Mouse (Mus musculus): Measurements from ENCODE around the gene Vps33b.

Gene Vps33b

DNA sequence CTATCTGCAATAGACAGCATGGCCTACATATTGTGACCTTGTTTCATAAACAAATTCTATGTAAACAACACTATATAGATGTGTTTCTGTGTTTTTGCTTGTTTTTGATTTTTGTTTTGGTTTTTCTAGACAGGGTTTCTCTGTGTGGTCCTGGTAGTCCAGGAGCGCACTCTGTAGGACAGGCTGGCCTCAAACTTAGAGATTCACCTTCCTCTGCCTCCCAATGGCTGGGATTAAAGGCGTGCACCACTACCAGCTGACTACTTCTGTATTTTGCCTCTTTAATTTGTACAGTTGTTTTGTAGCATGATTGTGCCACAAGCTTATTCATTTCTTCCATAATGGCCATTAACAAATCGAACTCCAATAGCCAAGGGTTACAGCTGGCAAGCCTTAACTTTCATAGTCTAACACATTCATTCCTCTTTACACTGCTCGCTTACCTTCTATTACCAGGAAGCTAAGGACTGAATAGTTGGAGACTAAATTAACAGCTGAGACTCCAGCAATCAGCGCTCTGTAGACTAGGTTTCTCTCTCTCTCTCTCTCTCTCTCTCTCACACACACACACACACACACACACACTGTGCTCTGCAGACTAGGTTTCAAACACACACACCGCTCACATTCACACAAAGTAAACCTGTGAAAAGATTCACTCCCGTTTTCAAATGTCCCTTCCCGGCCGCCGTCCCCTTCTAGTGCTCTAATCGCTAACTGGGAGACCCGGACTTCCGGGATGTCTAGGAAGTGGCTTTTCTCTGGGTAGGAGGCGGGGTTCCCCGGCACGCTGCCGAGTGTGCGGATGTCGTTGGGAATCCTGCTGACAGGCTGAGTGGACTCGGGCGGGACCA lies at the start of gene Vps33b:
Vps33b (plus strand) TSS at position 753 of the 854 bp plus-strand sequence.
- DNase-seq (ENCODE audit: low read depth, low spot score): peak; percentile 94

DNA sequence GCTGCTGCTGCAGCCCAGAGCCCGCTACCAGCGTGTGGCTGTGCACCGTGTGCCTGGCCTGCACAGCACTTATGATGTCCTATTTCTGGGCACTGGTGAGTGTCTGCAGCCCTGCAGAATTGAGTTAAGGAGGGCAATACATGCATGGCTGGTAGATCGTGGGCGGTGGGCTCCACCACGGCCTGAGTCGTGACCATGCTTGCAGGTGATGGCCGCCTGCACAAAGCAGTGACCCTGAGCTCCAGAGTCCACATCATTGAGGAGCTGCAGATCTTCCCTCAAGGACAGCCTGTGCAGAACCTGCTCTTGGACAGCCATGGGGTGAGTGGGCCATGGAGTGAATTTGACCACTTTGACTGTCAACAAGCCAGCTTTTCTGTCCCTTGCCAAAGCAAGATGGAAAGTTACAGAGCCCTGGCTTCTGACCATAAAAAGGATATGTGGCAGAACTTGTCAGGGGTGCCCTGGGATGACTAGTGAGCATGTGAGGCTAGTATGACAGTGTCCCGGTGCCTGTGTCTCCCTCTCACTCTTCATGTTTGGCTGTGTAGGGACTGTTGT lies 49.1 kb upstream of the Vps33b start:
- DNase-seq (ENCODE audit: low read depth, low spot score): no peak

GRCm38 (mm10) chr7:80221179-80221750 lies 48.2 kb upstream of the Vps33b start:
- peak; percentile 79 for DNase-seq (ENCODE audit: low read depth, low spot score)

DNA sequence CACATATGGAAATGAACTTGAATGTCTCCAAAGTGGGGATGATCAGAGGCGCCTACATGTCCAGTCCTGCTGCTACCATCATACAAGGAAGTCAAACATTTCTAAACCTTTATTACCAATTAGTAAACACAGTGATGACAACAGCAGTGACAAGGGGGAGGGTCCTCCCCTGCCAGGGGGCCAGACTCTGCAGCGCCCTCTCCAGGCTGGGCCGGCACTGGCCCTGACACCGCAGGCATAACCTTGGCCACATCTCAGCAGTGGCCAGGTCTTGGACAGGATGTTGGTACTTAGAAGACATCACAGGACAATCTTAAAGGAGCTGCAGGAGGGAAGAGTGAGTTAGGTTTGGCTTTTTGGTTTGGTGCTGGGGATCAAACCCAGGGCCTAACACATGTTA lies 42.4 kb upstream of the Vps33b start:
- DNase-seq (ENCODE audit: low read depth, low spot score): no peak

- DNase-seq (ENCODE audit: low read depth, low spot score): no peak
These were observed 39.3 kb upstream of the Vps33b start for GRCm38 (mm10) chr7:80230196-80230595.

DNA sequence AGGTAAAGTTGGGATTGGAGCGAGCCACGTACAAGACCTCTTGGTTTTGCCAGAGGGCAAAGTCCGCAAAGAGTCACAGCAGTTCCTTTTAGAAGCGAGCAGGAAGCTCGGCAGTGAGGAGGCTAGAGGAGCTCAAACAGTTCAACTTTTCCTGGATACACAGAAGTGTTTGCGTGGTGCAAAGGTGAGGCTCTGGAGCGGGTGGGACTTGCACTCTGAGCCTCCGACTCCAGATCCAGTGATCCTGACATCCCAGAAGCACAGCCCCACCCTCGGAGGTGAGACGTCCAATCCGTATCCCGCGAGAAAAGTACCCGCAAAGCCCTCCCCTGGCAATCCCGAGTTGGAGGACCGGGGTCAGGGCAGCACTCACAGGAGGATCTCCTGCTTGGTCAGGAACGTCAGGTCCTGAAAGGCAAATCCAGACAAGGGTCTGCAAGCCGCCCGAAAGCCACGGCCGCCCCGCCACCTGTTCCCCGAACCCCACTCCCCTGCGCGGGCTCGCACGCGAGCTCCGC lies 37.4 kb upstream of the Vps33b start:
- DNase-seq (ENCODE audit: low read depth, low spot score): peak; percentile 77

DNA sequence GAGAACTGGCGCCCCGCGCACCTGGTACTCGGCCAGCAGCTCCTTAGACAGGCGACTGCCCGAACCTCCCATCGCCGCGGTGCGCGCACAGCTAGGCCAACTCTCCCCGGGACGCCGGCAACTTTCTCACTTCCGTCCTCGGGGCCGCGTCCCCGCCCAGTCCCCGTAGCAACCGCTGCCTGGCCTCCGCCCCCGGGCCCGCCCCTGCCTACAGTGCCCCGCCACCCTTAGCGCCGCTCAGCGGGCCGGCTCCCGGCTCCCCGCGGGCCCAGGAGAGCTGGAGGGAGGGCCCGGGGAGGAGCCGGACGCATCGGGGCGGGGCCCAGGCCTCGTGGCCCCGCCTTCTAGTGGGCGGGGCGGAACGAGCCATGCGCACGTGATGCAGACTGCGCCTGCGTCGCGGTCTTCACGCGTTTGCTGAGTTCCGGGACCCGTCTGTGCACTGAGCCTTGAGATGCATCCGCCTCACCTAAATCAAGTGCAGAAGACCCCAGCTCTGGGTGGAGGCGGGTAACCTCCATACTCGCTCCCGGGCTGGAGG lies 36.9 kb upstream of the Vps33b start, which contains the start of the genes Cib1 and Gdpgp1:
Cib1 (minus strand) TSS at position 325 of the 541 bp plus-strand sequence.
Gdpgp1 (plus strand) TSS at position 377 of the 541 bp plus-strand sequence.
- peak; percentile 98 for DNase-seq (ENCODE audit: low read depth, low spot score)

GRCm38 (mm10) chr7:80233799-80234198 lies 35.6 kb upstream of the Vps33b start:
- DNase-seq (ENCODE audit: low read depth, low spot score): no peak

- peak; percentile 40 for DNase-seq (ENCODE audit: low read depth, low spot score)
These were observed 30.9 kb upstream of the Vps33b start for GRCm38 (mm10) chr7:80238542-80238941.

DNA sequence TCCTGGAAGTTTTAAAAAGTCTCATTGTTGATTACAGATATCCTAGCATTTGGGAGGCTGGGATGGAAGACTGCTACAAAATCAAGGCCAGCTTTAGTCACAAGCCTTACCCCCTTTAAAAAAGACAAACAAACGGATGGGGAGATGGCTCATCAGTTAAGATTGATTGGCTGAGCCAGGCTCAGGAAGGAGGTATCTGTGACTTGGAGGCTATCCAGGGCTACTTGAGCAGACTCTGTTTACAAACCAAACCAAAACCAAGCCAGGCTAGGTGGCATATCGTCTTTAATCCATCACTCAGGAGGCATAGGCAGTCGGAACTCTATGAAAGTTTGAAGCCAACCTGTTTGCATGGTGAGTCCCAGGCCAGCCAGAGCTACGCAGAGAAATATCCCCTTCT lies 27.8 kb upstream of the Vps33b start:
- no peak for DNase-seq (ENCODE audit: low read depth, low spot score)

DNA sequence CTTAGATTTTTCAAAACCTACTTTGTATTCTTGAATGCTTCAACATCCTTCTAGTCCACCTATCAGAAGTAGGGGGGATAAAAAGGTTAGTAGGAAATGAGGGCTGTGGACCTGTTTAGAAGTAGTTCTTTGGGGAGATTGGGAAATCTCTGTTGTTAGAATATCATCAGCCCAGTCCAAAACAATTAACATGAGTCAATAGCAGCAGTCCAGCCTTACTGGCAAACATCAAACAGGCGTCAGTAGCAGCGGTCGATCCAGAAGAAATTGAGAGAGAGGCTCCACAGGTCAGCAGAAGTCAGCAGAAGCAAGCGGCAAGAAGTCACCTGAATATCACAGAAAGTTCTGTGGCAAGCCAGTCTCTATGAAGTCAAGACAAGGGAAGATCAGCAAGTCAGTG lies 24.6 kb upstream of the Vps33b start:
- no peak for DNase-seq (ENCODE audit: low read depth, low spot score)

DNA sequence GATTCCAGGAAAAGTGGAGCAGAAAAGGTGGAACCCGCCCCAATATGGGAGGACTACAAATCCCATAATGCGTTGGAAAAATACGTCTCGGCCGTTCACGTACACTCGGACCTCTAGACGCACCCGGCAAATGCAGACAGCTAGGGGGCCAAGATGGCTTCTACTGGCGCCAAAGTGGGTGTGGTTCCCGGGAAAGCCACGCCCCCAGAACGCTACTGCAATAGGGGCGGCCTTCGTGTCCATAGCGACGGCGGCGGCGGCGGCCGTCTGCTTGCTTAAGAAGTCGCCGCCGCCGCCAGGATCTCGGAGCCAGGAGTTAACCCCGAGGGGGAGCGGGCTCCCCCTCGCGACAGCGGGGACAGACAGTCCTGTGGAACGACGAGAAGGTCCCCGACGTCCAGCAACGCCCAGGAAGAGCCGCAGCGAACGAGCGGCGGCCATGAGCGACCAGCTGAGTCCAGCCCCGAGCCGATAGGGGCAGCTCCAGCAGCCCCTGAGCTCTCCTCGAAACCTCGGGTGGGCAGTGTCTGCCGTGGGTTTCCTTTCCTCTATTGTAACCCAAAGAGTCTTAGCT lies 23.2 kb upstream of the Vps33b start, which contains the start of gene Ttll13:
Ttll13 (plus strand) TSS at position 229 of the 574 bp plus-strand sequence.
- peak; percentile 99 for DNase-seq (ENCODE audit: low read depth, low spot score)

DNA sequence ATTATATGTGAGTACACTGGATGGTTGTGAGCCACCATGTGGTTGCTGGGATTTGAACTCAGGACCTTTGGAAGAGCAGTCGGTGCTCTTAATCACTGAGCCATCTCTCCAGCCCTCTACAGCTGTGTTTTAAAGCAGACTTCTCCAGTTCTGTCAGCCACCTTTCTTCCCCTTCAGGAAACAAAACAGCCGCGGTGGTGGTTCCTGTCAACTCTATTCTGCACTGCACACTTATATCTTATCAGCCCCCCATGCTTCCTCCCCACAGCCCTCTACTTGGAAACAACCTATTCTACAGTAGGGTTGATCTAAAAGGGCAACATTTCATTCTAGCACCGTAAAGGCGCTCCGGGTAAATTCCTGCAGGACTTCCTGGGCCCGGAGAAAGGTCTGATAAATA lies 22.6 kb upstream of the Vps33b start:
- no peak for DNase-seq (ENCODE audit: low read depth, low spot score)

- DNase-seq (ENCODE audit: low read depth, low spot score): no peak
These were observed 17.0 kb upstream of the Vps33b start for GRCm38 (mm10) chr7:80252437-80252836.

DNA sequence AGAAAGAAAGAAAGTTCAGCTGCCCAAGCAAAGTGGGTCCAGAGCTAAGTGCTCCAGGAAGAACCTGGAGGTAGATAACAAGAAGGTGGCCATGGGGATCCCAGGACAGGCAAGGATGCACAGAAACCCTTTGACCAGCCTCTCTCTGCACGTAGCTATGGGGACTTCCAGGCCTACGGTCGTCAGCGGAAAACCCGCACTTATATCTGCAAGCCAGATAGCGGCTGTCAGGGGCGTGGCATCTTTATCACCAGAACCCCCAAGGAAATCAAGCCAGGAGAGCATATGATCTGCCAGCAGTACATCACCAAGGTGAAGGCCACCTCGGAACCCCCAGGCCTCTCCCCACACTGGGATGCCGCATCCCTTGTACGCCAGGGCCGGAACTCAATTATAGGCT lies 16.6 kb upstream of the Vps33b start:
- no peak for DNase-seq (ENCODE audit: low read depth, low spot score)

DNA sequence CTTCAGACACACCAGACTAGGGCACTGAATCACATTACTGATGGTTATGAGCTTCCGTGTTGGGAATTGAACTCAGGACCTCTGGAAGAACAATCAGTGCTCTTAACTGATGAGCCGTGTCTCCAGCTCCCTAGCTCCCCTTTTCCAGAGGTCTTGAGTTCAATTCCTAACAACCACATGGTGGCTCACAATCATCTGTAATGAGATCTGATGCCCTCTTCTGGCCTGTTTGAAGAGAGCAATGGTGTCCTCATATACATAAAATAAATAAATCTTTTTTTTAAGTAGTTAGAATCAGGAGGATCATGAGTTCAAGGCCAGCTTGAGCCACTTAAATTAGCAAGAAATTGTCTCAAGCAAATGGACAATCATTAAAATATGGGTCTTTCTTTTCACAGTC lies 13.5 kb upstream of the Vps33b start:
- DNase-seq (ENCODE audit: low read depth, low spot score): peak; percentile 37

DNA sequence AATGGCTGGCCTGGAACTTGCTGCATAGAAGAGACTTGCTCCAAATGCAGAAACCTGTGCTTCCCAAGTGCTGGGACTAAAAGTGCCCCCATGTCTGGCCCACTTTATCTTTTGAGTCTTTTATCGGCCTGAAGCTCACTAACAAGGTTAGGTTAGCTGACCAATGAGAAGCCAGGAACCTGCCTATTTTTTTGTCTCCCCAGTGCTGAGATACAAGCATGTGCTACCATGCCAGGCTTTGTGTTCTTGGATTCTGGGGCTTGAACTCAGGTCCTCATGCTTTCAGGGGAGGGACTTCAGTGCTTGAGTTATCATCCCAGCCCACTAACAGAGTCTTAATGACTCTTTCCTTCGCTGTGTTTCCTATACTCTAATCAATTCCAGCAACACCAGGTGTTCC lies 11.7 kb upstream of the Vps33b start:
- DNase-seq (ENCODE audit: low read depth, low spot score): no peak

GRCm38 (mm10) chr7:80260625-80261371 lies 8.7 kb upstream of the Vps33b start, which contains the start of gene Ngrn:
TSS of gene Ngrn (plus strand) at chr7:80261215.
- peak; percentile 87 for DNase-seq (ENCODE audit: low read depth, low spot score)

GRCm38 (mm10) chr7:80261372-80261990 lies 8.0 kb upstream of the Vps33b start:
- DNase-seq (ENCODE audit: low read depth, low spot score): peak; percentile 48

DNA sequence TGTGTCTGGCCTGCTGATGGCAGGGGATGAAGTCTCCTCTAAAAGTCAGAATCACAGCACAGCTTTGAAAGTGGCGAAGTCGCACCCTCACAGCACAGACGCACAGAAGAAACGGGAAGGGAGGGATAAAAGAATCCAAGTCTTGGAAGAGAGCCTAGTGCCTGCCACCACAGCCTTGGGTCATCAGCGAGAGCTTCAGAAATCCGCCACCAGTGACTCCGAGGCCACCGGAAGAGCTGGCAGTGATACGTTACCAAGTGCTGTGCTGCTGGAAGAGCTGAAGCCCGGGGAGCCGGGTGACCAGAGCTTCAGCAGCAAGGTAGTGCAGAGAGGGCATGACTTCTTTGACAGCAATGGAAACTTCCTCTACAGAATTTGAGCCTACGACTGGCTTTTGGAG lies 4.8 kb upstream of the Vps33b start:
- DNase-seq (ENCODE audit: low read depth, low spot score): no peak

Measured in ES-CJ7 (cell line).